Mouse (Mus musculus) megakaryocyte, embryonic 14.5 days (primary cell): ENCODE data around the gene Nnmt.

Source experiments
- FLI1 ChIP-seq: IDR thresholded peaks from 2 replicates; pipeline ENCODE4 v1.6.1; 2012; ENCODE audit warnings: low read length, inconsistent platforms, mixed read lengths
- GATA1 ChIP-seq: IDR thresholded peaks from 3 replicates; pipeline ENCODE4 v1.6.1; 2012; ENCODE audit warnings: mixed read lengths, low read length, inconsistent platforms, borderline replicate concordance

GRCm38 (mm10) chr9:48644926-48645647 lies 40.1 kb upstream of the Nnmt start:
- TF ChIP-seq GATA1 (no peak), FLI1 (no peak)
